Mouse (Mus musculus) hindlimb bud, embryonic 11.5 days (tissue): Measurements from ENCODE around the gene Cactin.
A peak's percentile ranks its signal among the peaks of the same experiment; 100 is the strongest.

Experiments
- DNase-seq: peaks from one replicate; pipeline ENCODE4 v3.0.0-alpha.2; 2012; ENCODE audit warnings: low read depth, low spot score; ENCODE audit errors: extremely low spot score

Gene Cactin

DNA sequence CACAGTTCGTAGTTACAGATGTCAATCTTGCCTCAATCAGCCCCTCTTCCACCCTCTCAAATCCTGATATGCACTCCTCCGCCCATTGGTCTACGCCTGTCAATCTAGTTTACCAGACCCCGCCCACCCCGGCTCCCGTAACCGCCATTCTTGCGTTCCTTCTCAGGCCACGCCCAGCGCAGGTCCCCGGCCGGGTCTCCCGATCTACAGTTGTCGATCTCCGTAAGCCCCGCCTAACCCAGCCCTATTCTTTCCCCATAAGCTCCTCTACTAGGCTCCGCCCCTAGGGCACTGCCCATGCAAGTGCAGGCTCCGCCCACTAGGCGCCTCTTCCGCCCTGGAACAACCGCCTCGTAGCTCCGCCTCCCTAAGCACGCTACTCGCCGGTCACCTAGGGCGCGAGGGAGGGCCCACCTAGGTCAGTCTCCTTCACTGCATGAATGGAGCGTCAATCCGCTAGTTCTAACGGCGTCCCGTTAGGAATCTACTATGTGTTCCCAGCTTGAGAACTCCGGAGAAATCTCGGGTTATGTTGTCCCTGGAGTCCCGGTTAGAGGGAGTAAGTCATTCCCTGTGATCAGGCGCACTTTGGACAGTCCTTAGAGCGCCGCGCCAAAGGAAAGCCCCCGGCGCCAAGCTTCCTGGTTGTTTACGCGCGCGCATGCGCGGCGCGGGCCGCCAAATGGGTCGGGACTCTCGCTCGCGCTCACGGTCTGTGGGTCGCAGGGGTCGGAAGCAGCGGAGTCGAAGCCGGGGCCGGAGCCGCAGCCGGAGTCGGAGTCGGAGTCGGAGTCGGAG, at the start of gene Cactin:
Cactin (plus strand) TSS at position 554 of the 798 bp plus-strand sequence.
- DNase-seq: peak; percentile 100

DNA sequence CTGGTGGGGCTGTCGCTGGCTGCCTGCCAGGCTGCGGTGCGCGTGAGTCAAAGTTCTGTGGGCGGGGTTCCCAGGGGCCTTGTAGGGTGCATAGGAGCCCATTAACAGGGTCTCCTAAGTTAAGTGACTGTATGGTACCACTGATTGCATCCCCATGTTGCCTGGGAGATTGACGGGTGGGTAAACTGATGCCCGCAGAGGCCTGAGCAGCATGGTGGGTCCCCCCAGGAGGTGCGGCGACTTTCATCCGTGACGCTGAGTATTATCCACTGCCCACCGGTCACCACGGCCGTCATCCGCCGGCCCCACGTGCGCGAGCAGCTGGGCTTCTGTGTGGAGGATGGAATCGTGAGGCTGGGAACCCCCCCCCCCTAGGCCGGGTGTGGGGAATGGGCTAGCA, 48.5 kb upstream of the Cactin start:
- DNase-seq: no peak

DNA sequence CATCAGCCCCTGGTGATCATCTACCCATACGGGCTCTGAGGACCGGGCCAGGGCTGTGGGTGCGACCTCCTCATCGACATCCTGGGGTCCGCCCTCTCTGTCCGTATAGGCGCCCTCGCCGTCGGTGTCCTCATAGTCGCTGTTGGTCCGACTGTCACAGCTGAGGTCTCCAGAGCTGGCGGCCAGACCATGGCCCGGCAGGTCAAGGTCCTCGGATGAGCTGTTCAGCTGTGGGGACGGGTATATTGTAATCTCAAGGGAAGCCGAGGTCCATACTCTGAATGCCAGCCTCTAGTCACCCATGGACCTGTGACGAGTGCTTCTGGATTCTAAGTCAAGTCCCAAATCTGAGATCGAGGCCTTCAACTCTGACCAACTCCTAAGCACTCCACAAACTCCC, 47.1 kb upstream of the Cactin start:
- no peak for DNase-seq

DNA sequence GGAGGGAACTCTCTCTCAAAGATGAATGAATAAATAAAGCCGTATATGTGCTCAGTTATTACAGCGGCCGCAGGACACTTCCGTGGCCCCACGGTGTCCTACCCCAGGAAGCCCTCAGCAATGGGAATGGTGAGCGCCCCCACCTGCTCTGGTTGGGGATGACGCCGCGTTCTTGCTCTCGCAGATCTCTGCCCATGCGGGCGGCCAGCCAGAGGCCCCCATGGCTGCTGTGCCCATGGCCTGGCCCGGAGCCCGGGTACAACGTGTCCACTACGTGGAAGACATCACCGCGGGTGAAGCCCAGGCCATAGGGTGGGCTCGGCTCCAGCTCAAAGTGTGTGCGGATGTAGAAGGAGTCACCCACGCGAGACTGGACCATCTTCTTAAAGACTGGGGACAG, 43.2 kb upstream of the Cactin start:
- no peak for DNase-seq

DNA sequence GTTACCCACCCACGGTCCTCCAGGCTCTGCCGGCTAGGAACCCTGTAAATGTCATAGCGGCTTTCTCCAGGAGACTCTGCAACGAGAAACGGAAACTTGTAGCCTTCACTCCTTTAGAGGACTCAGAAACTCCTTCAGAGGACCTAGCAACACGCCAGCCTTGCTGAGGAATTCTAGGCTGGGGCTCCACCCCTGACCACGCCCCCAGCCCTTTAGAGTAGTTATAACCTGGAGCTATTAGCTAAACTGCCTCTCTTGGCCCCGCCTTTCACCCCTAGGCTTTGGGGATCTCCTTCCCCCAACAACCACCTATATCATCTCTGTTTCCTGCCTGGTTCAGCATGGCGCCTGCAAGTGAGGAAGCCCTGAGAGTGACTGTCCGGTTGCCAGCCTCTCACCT, 41.4 kb upstream of the Cactin start:
- no peak for DNase-seq

DNA sequence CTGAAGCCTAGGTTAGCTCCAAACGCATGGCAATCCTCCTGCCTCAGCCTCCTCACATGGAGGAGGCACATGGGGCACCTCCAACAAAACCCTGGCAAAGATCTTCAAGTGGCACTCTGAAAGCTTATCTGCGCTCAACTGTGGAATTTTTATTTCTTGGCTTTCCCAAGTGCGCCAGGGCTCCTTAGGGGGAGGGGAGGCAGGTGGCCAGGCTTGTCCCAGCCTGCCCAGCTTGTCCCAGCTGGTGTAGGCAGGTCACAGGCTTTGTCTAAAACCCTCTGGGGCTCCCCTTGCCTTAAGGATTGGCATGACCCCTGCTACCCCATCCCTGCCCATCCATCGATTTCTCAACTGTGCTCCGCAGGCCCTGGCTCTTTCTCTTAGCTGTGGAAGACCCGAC, 36.7 kb upstream of the Cactin start:
- no peak for DNase-seq

DNA sequence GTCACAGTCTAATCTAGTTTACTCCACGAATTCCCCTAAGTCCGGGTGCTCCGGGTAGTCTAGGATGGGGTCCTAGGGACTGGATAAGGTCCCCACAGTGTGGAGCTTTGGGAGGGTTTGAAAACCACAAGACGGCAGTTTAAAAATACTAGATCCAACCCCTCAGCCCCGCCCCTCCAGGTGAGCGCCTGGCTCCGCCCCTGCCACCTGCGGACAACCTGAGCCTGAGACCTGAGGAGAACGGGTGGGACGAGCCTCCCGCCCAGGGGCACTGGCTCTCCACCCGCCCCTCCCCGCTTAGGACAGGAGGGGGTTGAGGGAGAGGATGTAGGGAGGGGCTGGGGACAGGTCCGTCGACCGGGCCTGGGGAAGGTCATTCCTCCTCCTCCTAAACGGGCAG, 36.2 kb upstream of the Cactin start:
- DNase-seq: no peak

DNA sequence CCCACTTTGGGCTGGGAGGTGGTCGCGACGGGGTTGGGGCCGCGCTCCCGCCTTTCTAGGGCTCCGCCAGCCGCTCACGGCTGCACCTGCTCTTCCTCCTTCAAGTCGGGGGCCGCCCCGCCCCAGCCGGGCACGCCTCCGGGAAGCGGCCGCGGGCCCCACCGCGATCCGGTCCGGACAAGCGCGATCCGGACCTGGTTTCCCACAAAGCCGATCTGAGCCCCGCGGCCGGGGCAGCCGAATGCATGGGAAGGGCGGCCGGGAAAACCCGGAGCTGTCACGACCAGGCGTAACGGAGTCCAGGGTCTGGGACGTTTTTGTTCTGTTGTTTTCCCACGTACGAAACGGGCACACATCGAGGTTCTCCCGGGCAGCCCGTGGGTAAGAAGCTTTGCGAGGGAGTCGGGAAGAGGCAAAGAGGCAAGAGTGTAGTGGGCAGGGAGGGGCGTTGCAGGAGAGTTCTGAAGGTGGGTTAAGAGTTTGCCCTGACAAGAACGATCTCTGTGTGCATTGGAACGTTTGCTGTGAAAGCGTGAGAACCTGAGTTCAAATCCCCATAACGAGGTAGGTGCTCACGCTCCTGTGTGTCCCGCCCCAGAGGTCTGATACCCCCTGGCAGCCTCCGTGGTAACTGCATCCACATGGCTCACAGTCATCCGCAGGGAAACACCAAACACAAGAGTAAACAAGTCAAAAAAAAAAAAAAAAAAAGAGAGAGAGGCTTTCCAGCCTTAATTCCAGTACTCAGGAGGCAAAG, 35.0 kb upstream of the Cactin start:
- DNase-seq: peak; percentile 60

DNA sequence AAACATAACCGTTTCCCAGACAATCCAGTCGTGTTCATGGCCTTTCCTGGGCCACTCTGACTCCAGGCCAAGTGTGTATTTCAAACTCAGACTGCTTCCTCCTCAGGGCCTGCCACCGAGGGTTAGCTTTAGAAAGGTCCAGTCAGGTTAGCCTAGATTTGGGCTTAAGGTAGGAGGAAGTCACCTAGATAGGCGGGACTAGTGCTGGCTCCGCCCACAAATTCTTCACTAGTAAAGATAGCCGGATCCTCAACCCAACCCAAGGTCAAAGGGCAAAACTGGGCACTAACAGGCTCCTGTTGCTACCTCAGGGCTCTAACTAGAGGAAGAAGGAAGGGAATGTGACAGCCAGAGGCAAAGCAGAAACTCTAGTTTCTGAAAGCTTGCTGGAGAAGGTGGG, 34.3 kb upstream of the Cactin start:
- no peak for DNase-seq

DNA sequence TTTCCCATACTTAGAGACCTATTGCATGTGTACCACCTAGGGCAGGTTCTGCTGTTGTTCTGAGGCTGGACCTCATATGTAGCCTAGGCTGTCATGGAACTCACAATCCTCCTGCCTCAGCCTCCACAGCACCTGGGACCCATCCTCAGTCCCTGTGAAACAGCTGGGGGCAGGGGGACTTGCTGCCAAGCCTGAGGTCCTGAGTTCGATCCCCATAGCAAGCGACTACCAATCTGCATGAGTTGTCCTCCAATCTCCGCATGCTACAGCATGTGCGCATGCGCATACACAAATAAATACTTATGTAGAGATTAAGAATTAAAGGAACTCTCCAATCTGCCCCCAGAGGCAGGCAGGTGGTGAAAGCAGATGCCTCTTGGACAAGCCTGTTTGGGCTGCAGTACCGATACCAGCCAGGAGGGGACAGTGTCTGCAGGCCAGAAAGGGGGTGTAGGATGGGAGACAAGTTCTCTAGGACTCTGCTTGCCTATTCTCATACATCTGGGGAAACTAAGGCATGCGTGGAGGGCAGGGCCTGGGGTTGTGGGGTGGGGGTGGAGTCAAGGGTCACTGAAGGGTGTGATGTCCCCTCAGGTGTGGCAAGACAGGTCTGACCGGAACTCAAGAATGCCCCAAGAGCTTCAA, 33.3 kb upstream of the Cactin start:
- no peak for DNase-seq

DNA sequence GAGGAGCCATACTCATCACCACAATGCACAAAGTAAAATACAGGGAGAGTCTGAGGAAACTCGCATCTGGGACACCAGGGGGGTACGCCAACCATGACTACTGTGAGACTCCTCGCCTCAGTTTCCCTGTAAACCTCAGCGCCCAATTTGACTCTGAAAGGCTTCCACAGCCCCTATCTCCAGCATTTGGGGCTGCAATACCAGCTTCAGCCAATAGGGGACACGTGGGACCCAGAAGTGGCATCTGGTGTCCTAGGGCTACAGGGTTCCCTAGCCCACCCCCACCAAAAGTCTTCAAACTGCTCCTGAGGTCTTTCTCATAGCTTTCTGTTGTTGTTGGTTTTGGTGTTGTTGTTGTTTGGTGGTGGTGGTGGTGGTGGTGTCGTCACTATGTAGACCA, 32.3 kb upstream of the Cactin start:
- DNase-seq: no peak

DNA sequence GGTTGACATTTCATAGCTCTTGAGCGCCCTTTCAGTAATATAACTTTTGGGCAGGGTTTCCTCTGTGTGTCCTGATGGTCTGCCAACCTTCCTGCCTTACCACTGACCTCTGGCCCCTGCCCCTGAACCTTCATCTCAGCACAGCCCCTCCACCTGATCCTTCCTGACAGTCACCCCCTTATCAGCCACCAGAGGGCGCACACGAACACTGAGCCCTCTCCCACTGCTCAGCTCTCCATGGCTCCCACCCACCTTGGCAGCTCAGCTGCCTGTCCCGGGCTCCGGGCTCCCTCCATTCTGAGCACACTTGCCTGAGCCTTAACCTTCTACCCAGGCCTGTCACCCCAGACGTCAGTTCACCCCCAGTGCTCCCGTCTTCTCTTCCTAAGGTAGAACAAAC, 31.6 kb upstream of the Cactin start:
- no peak for DNase-seq

DNA sequence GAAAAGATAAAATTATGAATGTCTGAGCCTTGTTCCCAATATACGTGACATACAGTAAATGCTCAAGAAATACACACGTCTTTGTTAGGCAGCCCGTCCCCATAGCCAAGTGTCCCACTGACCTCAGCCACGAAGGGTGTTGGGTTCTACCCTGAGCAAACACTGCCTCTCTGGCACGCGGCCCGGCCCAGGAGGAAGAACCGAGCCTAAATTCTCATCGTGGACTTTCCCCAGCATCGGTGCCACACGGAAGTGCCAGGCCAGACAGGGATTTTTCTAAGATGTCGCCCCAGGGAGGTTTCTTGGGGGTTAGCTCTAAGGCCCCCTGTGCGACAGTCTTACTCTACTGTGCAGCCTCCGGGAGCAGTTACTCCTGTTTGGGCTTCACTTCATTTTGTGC, 31.1 kb upstream of the Cactin start:
- DNase-seq: no peak

DNA sequence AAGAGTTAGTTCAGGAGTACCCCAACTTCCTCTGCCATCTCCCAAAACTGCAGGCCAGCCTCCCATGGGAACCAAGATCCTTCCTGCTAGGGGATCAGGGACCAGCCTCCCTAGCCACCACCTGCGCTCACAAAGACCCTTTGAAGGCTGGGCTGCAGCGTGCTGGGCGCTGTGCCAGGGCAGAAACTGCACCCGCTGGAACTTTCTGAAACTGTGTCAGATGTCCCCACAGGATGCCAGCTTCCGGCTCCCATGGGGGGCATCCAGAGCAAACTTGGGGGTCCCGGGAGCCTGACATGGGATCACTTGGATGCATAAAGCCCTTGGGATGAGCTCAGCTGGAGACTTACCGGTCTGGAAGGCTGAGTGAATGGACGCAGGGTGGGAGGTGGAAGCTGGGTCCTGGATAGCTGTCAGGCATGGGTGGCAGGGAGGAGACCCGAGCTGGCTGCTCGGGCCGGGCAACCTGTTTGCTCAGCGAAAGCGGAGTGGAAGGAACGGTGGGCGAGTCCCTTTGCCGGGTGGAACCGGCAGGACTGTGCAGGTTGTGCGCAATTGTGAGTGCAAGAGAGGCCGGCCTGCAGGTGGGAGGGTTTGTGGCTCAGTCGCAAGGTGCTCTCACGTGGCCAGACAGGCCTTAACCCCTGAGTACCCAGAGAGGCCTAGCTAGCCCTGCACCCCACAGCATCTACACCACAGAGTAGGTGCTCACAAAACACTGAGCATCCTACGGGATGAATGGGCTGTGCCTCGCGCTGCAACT, 30.0 kb upstream of the Cactin start:
- DNase-seq: no peak

DNA sequence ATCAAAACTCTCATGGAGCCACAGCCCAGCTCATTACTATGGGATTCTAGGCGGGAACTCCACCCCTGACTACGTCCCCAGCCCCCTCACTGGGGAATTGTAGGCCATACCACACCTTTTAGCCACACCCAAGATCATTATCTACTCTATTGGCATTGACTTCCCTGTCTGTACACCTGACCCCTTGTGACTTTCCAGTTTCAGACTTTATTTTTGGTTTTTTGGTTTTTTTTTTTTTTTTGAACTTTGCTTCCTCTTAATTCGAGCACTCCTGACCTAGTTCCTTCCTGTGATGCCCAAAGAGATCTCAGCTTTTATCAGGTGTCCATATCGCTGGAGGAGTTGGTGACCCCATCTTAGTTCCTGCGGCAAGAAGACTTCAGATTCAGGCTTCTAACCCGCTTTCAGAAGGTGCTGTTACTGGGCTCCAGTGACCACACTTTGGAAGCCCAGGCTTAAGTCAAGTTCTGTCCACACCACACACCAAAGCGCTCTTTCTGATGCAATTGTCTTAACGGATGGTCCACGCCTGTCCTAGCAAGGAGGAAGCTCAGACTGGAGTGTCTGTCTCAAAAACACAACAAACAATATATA, 29.3 kb upstream of the Cactin start, which contains the start of gene Tjp3:
Tjp3 (minus strand) TSS at position 71 of the 594 bp plus-strand sequence.
- no peak for DNase-seq

DNA sequence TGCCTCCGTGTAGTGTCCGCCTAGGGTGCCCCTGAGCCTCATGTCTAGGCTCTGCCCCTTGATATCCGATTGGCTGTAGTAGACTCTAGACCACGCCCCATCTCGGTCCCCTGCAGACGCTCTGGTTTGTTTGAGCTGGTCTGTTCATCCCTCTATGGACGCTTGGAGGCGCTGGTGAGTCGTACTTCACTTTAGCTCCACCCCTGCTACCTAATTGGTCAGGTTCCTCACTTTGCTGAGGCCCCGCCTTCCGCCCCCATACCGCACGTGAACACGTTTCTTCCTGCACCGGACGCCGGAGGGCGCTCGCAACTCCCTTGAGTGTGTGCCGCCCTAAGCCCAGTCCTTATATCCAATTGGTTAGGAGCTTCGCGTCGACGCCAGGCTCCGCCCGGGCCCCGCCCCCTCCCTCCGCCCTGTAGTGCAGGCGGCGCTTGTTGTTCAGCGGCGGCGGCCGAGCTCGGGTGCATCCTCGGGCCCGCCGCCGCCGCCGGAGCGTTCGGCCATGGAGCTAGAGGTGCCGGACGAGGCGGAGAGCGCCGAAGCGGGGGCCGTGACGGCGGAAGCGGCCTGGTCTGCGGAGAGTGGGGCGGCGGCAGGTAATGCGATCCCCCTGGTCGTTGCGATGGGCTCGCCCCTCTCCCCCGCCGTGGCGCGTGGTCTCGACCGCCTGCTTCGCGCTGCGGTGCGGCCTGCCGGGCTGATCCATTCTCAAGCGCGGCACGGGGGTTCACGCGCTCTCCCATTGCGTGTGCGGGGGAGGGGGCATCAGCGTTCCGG, 28.2 kb upstream of the Cactin start, which contains the start of gene Pip5k1c:
Pip5k1c (plus strand) TSS at position 410 of the 780 bp plus-strand sequence.
- DNase-seq: peak; percentile 99

DNA sequence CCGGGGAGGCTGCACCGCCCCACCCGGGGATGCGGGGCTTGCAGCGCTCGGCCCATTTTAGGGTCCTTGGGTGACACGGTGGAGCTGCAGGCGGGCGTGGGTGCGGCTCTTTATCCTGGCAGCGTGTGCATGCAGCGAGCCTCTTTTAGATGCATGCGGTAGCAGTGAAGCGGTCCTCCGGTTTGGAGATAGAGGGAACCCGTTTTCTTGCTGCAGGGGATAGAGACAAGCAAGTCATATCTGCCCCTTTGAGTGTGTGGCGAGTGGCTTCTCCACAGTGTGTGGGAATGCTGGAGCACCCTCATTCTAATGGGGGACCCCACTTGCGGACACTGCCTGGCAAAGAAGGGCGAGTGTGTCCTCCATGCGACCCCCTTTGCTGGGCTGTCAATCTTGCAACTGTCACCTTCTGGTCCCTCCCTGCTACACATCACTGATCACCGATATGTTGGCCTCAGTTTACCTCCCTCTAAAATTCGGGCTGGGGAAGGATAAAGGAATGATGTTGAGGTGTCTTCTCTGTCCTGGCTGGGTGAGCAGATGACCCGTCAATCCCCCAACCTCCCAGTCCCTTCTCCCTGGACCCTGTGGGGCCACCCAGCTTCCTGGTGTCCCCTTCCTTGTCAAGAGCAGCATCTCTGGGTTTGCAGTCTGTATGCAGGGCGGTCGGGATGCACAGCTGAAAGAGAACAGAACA, 27.4 kb upstream of the Cactin start:
- DNase-seq: no peak

DNA sequence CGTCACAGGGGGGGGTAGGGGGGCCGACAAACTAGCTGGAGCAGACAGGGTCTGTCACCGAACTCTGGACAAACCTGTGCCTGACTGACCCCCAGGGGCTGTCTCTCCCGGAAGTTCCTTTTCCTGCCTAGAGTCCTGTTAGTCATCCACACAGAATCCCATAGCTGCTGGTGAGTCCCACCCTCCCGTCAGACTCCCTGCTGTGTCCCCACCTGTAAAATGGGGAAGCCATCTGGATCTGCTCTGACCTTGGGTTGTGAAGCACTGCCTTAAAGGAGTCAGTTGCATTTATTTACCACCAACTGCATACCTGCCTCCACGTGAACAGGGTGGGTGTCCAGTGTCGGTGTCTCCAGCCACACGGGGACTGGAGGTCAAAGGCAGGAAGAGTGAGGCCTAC, 26.5 kb upstream of the Cactin start:
- DNase-seq: no peak

DNA sequence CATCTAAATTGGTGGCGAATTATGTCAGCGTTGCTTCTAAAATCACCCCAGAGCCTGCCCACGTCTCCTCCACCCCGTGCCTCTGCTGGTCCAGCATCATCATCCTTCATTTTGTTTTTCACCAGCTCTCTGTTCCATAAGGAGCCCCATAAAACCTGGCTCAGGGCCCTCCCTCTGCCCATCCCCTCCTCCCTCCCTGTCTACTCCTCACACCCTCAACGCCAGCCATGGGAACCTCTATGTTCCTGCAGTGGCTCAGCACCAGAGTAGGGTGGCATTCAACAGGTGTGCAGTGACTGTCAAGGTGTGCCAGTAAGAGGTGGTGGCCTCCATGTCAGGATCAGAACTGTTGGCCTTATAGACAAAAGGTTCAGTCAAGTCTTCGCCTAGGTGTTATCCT, 25.7 kb upstream of the Cactin start:
- no peak for DNase-seq
